Mouse (Mus musculus): ENCODE data around the gene Il2ra. TPM values are rescaled to one million over a fixed set of nuclear protein-coding genes. Genes with fewer than 3 reads are reported as not detected.
A peak's percentile ranks its signal among the peaks of the same experiment; 100 is the strongest.

The Il2ra gene
- polyA plus RNA-seq, 1 experiment from 2014 or later, result not detected

- H3K4me2 ChIP-seq (ENCODE audit: low read length), result no peak overlapping the region
- no peaks in the 10 kb centered on the region for H3K36me3 ChIP-seq (ENCODE audit: control insufficient read depth, insufficient read depth, low read length)
- H3K27me3 ChIP-seq (ENCODE audit: control insufficient read depth, insufficient read depth, low read length), result no peaks in the 10 kb centered on the region
- ATAC-seq (ENCODE audit: low FRiP score, low TSS enrichment), result no peak
- no peak overlapping the region for H3K9ac ChIP-seq (replicated peaks; ENCODE audit: low read length)
- H3K27ac ChIP-seq (replicated peaks; ENCODE audit: low read depth, low read length), result no peak overlapping the region
- no peaks in the 10 kb centered on the region for H3K4me1 ChIP-seq (ENCODE audit: control insufficient read depth, insufficient read depth, low read length)
- WGBS, result 89% methylated on average over 7 of the region's 7 CpGs
- DNase-seq, result no peak
- no peak overlapping the region for H3K4me3 ChIP-seq (replicated peaks; ENCODE audit: low read depth, low read length)
- H3K9me3 ChIP-seq (ENCODE audit: control insufficient read depth, low read length), result no peaks in the 10 kb centered on the region
Observed at GRCm38 (mm10) chr2:11679626-11680025, 37.0 kb downstream of the Il2ra start.

- Histone ChIP-seq H3K9ac (replicated peaks; ENCODE audit: low read length) (no peak overlapping the region), H3K4me1 (ENCODE audit: control insufficient read depth, insufficient read depth, low read length) (no peaks in the 10 kb centered on the region), H3K4me3 (replicated peaks; ENCODE audit: low read depth, low read length) (no peak overlapping the region), H3K9me3 (ENCODE audit: control insufficient read depth, low read length) (no peaks in the 10 kb centered on the region), H3K27me3 (ENCODE audit: control insufficient read depth, insufficient read depth, low read length) (no peaks in the 10 kb centered on the region), H3K27ac (replicated peaks; ENCODE audit: low read depth, low read length) (no peak overlapping the region), H3K4me2 (ENCODE audit: low read length) (no peak overlapping the region), H3K36me3 (ENCODE audit: control insufficient read depth, insufficient read depth, low read length) (no peaks in the 10 kb centered on the region)
- WGBS, result 56% methylated on average over 4 of the region's 4 CpGs
- no peak for DNase-seq
- no peak for ATAC-seq (ENCODE audit: low FRiP score, low TSS enrichment)
Observed at GRCm38 (mm10) chr2:11682712-11683111, 40.1 kb downstream of the Il2ra start.

GRCm38 (mm10) chr2:11686512-11686911 lies 43.9 kb downstream of the Il2ra start:
- ATAC-seq (ENCODE audit: low FRiP score, low TSS enrichment) (no peak), DNase-seq (no peak)
- H3K9ac ChIP-seq (replicated peaks; ENCODE audit: low read length), result no peak overlapping the region
- WGBS, result 88% methylated on average over 4 of the region's 4 CpGs
- no peaks in the 10 kb centered on the region for H3K4me1 ChIP-seq (ENCODE audit: control insufficient read depth, insufficient read depth, low read length)
- H3K4me3 ChIP-seq (replicated peaks; ENCODE audit: low read depth, low read length), result no peak overlapping the region
- H3K4me2 ChIP-seq (ENCODE audit: low read length), result no peak overlapping the region
- no peaks in the 10 kb centered on the region for H3K36me3 ChIP-seq (ENCODE audit: control insufficient read depth, insufficient read depth, low read length)
- no peaks in the 10 kb centered on the region for H3K9me3 ChIP-seq (ENCODE audit: control insufficient read depth, low read length)
- H3K27ac ChIP-seq (replicated peaks; ENCODE audit: low read depth, low read length), result no peak overlapping the region
- H3K27me3 ChIP-seq (ENCODE audit: control insufficient read depth, insufficient read depth, low read length), result no peaks in the 10 kb centered on the region

GRCm38 (mm10) chr2:11687436-11687835 lies 44.8 kb downstream of the Il2ra start:
- WGBS, result 30% methylated on average over 3 of the region's 3 CpGs
- H3K4me1 ChIP-seq (ENCODE audit: control insufficient read depth, insufficient read depth, low read length), result no peaks in the 10 kb centered on the region
- H3K9me3 ChIP-seq (ENCODE audit: control insufficient read depth, low read length), result no peaks in the 10 kb centered on the region
- no peak overlapping the region for H3K9ac ChIP-seq (replicated peaks; ENCODE audit: low read length)
- DNase-seq, result peak; percentile 81
- ATAC-seq (ENCODE audit: low FRiP score, low TSS enrichment), result no peak
- no peaks in the 10 kb centered on the region for H3K27me3 ChIP-seq (ENCODE audit: control insufficient read depth, insufficient read depth, low read length)
- no peak overlapping the region for H3K4me3 ChIP-seq (replicated peaks; ENCODE audit: low read depth, low read length)
- H3K36me3 ChIP-seq (ENCODE audit: control insufficient read depth, insufficient read depth, low read length), result no peaks in the 10 kb centered on the region
- no peak overlapping the region for H3K27ac ChIP-seq (replicated peaks; ENCODE audit: low read depth, low read length)
- H3K4me2 ChIP-seq (ENCODE audit: low read length), result no peak overlapping the region

- Histone ChIP-seq H3K27ac (replicated peaks; ENCODE audit: low read depth, low read length) (no peak overlapping the region), H3K4me3 (replicated peaks; ENCODE audit: low read depth, low read length) (no peak overlapping the region), H3K4me2 (ENCODE audit: low read length) (no peak overlapping the region), H3K4me1 (ENCODE audit: control insufficient read depth, insufficient read depth, low read length) (no peaks in the 10 kb centered on the region), H3K9me3 (ENCODE audit: control insufficient read depth, low read length) (no peaks in the 10 kb centered on the region), H3K27me3 (ENCODE audit: control insufficient read depth, insufficient read depth, low read length) (no peaks in the 10 kb centered on the region), H3K36me3 (ENCODE audit: control insufficient read depth, insufficient read depth, low read length) (no peaks in the 10 kb centered on the region), H3K9ac (replicated peaks; ENCODE audit: low read length) (no peak overlapping the region)
- no peak for ATAC-seq (ENCODE audit: low FRiP score, low TSS enrichment)
- WGBS, result 72% methylated on average over 8 of the region's 8 CpGs
- DNase-seq, result no peak
Observed at GRCm38 (mm10) chr2:11690201-11690890, 47.7 kb downstream of the Il2ra start.

- Histone ChIP-seq H3K4me2 (ENCODE audit: low read length) (no peak overlapping the region), H3K27me3 (ENCODE audit: control insufficient read depth, insufficient read depth, low read length) (no peaks in the 10 kb centered on the region), H3K4me3 (replicated peaks; ENCODE audit: low read depth, low read length) (no peak overlapping the region), H3K9ac (replicated peaks; ENCODE audit: low read length) (no peak overlapping the region), H3K9me3 (ENCODE audit: control insufficient read depth, low read length) (no peaks in the 10 kb centered on the region), H3K27ac (replicated peaks; ENCODE audit: low read depth, low read length) (no peak overlapping the region), H3K36me3 (ENCODE audit: control insufficient read depth, insufficient read depth, low read length) (no peaks in the 10 kb centered on the region), H3K4me1 (ENCODE audit: control insufficient read depth, insufficient read depth, low read length) (no peaks in the 10 kb centered on the region)
- DNase-seq (no peak), ATAC-seq (ENCODE audit: low FRiP score, low TSS enrichment) (no peak)
- WGBS, result 93% methylated on average over 4 of the region's 4 CpGs
Observed at GRCm38 (mm10) chr2:11693352-11693751, 50.7 kb downstream of the Il2ra start.

GRCm38 (mm10) chr2:11694104-11694503 lies 51.5 kb downstream of the Il2ra start:
- DNase-seq (no peak), ATAC-seq (ENCODE audit: low FRiP score, low TSS enrichment) (no peak)
- 83% methylated on average over 2 of the region's 2 CpGs for WGBS
- no peaks in the 10 kb centered on the region for H3K9me3 ChIP-seq (ENCODE audit: control insufficient read depth, low read length)
- H3K9ac ChIP-seq (replicated peaks; ENCODE audit: low read length), result no peak overlapping the region
- no peak overlapping the region for H3K4me3 ChIP-seq (replicated peaks; ENCODE audit: low read depth, low read length)
- no peaks in the 10 kb centered on the region for H3K4me1 ChIP-seq (ENCODE audit: control insufficient read depth, insufficient read depth, low read length)
- no peak overlapping the region for H3K27ac ChIP-seq (replicated peaks; ENCODE audit: low read depth, low read length)
- H3K4me2 ChIP-seq (ENCODE audit: low read length), result no peak overlapping the region
- no peaks in the 10 kb centered on the region for H3K36me3 ChIP-seq (ENCODE audit: control insufficient read depth, insufficient read depth, low read length)
- no peaks in the 10 kb centered on the region for H3K27me3 ChIP-seq (ENCODE audit: control insufficient read depth, insufficient read depth, low read length)

- H3K9ac ChIP-seq (replicated peaks; ENCODE audit: low read length), result no peak overlapping the region
- ATAC-seq (ENCODE audit: low FRiP score, low TSS enrichment) (no peak), DNase-seq (no peak)
- H3K27me3 ChIP-seq (ENCODE audit: control insufficient read depth, insufficient read depth, low read length), result no peaks in the 10 kb centered on the region
- no peak overlapping the region for H3K4me3 ChIP-seq (replicated peaks; ENCODE audit: low read depth, low read length)
- no peak overlapping the region for H3K27ac ChIP-seq (replicated peaks; ENCODE audit: low read depth, low read length)
- 70% methylated on average over 2 of the region's 2 CpGs for WGBS
- H3K4me1 ChIP-seq (ENCODE audit: control insufficient read depth, insufficient read depth, low read length), result no peaks in the 10 kb centered on the region
- H3K4me2 ChIP-seq (ENCODE audit: low read length), result no peak overlapping the region
- H3K36me3 ChIP-seq (ENCODE audit: control insufficient read depth, insufficient read depth, low read length), result no peaks in the 10 kb centered on the region
- no peaks in the 10 kb centered on the region for H3K9me3 ChIP-seq (ENCODE audit: control insufficient read depth, low read length)
Observed at GRCm38 (mm10) chr2:11695867-11696266, 53.3 kb downstream of the Il2ra start.

- 65% methylated on average over 5 of the region's 5 CpGs for WGBS
- H3K9ac ChIP-seq (replicated peaks; ENCODE audit: low read length), result no peak overlapping the region
- DNase-seq, result no peak
- H3K36me3 ChIP-seq (ENCODE audit: control insufficient read depth, insufficient read depth, low read length), result no peaks in the 10 kb centered on the region
- no peak overlapping the region for H3K27ac ChIP-seq (replicated peaks; ENCODE audit: low read depth, low read length)
- ATAC-seq (ENCODE audit: low FRiP score, low TSS enrichment), result no peak
- H3K9me3 ChIP-seq (ENCODE audit: control insufficient read depth, low read length), result no peaks in the 10 kb centered on the region
- H3K4me1 ChIP-seq (ENCODE audit: control insufficient read depth, insufficient read depth, low read length), result no peaks in the 10 kb centered on the region
- H3K4me3 ChIP-seq (replicated peaks; ENCODE audit: low read depth, low read length), result no peak overlapping the region
- H3K27me3 ChIP-seq (ENCODE audit: control insufficient read depth, insufficient read depth, low read length), result no peaks in the 10 kb centered on the region
- H3K4me2 ChIP-seq (ENCODE audit: low read length), result no peak overlapping the region
Observed at GRCm38 (mm10) chr2:11698994-11699393, 56.4 kb downstream of the Il2ra start.

Data from midbrain, embryonic 14.5 days (tissue).